Mouse (Mus musculus) heart, adult 9 months (tissue): ENCODE measurements around the gene Cdh6.

Experiments used
- DNase-seq, 2 experiments: peaks; one replicate each; pipeline ENCODE4 v3.0.0; 2022; ENCODE audit warnings: low spot score in 2 of 2

The Cdh6 gene

DNA sequence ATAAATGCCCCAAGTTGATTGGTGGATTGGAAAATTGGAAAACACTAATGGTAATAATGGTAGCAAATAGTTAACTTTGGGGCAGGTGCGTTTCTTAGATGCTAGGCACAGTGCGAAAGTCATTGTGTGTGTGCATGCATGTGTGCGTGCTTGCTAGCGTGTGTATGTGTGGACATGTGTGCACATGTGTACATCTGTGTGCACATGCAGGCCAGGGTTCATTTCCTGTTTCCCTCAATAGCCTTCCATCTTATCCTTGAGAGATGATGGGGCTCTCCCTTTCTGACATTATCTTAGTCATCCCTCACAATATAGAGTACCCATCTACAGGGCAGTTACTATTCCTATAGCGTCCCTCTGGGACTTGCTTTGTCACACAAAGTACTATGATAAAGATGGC lies 17.7 kb downstream of the Cdh6 start:
- no peak for DNase-seq

DNA sequence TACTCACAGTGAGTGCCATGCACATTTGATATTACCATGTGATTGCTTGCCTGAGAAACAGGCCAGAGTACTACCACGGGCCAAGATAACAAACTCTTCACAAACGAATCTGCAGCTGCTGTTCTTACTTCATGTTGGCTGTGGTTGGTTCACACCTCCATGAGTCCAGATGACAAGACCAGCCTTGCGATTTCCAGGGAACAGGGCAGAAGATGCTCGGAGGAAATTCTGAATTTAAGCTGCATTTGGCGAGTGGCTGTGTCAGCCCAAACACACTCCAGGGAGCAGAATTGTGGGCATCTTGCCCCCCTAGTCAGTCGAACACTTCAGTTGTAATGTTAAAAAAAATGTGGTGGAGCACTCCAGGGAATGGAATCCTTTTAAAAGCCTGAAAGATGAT lies 18.1 kb downstream of the Cdh6 start:
- DNase-seq: no peak

DNA sequence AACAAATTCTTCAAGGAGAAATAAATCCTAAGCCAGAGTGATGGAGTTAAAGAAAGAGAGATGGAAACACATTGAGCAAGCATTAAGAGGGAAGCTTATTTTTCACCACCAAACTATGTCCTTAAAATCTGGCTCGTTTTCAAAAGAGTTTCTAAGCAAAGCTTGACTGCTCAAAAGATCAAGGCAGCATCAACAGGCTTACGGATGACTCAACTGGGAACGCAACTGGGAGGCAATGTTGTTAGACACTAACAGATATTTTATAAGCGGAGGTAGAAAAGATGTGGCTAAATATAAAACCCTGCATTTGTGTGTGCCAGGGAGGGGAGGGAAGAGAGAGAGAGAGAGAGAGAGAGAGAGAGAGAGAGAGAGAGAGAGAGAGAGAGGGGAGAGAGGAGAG lies 31.5 kb downstream of the Cdh6 start:
- no peak for DNase-seq

DNA sequence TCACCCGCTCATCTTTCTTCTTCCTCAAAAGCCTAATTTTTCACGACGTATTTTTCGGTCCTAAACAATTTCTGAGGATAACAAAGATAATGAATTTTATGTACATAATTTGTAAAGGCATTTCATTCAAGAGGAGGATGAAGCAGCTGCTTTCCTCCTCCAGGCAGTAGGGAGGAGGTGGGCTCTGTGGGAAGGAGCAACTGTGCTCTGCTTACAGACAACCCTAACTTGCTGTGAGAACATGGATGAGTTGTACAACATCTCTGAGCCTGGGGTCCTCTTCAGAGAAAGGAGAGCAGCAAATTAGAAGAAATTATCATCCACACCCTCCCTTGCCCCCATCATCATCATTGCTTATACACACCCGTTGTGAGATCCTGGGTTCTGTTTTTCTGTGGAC lies 33.8 kb downstream of the Cdh6 start:
- no peak for DNase-seq

DNA sequence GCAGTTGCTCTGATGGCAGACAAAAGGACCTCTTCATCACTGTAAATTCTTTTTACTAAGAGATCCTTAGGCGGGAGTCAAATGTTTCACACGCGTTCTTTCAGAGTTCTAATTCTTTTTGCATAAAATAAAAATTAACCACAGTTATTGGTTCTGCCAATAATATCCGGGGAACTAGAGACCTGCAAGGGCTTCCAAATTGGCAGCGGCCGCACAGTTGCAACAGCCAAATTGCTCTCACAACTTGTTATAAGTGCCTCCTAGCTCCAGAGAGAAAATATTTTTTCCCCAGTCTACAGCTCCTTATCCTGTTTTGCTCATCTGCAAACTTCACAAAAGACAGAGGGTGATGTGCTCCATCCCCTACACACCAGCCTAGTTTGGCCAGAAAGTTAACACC lies 36.3 kb downstream of the Cdh6 start:
- DNase-seq: no peak

DNA sequence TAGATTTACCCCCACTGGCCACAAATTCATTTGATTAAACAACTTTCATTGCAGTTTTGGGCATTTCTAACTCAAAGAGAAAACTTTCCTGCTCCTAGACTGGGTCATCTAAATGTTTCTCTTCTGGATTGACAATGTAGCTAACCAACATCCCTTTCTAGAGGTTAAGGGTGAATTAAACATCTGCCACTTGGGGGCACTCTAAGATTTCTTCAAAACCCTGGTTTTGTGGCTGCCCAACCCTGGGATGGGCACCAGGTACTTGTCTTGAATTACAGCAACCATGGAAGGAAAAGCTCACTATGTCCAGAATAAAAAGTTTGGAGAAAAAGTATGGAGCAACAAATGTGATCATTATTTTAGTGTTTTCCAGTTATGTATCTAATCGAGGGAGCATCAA lies 39.4 kb downstream of the Cdh6 start:
- DNase-seq: no peak

DNA sequence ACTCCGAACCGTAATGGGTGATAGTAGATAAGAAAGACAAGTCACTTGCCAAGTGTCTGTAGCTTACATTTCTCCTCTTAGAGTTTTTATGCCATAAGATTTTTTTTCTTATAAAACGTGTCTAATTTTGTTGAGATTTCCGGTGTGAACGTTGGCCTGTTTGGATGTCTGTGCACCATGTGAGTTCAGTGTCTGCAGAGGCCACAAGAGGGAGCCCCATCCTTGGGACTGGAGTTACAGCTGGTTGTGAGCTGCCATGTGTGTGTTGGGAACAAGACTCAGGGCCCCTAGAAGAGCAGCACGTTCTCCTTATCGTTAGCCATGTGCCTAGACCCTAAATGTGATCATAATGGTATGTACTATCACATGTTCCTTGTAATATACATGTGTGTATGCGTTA lies 40.1 kb downstream of the Cdh6 start:
- DNase-seq: no peak

DNA sequence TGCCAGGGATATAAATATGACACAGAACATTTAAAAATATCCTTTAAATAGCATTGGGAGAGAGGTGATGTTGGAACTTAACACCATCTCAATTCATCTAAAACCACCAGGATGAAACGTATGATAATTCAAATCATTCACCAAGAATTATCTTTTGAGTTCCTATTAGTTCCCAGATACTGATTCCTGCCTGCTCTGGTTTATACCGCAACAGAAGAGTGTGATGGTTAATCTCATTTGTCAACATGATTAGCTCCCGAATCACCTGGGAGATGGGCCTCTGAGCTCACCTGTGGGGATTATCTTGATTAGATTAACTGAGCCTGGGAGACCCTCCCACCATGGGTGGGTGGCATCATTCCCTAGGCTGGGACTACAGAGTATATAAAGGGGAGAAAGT lies 41.0 kb downstream of the Cdh6 start:
- DNase-seq: no peak

DNA sequence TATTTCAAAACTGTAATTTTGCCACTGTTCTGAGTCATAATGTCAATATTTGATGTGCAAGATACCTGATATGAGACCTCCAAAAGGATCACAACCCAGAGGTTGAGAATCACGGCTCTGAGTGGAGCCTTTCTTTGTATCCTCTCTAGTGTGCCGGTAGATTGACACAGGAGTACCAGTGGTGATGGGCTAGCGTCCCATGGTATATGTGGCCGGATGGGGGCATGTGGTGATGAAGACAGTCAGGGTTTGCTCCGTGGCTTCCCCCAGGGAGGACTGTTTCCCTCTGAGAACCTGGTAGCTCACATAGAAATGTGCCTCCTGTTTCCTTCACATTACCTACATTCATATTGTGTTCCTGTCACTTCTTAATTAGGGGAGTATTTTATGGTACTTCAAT lies 43.2 kb downstream of the Cdh6 start:
- DNase-seq: no peak

DNA sequence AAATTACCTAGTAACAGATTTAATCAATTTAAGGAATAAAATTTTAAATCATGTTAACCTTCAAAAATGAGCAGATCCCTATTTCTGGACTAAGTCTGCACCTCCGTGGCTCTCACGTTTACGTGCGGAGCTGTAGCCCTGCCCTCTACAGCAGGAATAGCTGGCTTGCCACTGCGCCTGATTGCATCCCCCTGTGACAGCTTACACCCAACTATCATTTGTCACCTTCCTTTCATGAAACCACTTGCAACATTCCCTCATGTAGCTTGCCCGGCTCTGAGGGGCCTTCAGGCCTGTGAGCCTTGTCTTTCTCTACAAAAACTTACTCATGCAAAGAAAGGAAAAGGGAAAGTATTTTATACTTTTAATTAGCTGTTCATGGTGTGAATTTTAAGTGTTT lies 73.1 kb downstream of the Cdh6 start:
- no peak for DNase-seq

DNA sequence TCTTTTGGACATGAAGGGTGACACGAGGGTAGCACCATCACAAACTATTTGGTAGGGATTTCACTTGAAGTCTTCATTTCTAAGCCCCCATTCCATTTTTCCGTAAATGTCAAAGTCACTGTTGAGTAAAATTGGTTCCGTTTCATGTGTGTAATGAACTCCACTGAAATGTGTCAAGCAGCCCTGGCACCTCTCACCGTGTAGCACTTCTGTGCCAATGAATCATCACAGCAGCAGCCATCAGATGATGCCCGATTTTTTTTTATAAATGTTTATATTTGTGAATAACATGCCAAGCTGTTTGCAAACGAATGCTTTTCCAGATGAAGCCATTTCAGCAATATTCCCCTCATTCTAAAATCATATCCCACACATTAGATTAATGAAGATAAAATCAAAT lies 75.6 kb downstream of the Cdh6 start:
- DNase-seq: no peak

DNA sequence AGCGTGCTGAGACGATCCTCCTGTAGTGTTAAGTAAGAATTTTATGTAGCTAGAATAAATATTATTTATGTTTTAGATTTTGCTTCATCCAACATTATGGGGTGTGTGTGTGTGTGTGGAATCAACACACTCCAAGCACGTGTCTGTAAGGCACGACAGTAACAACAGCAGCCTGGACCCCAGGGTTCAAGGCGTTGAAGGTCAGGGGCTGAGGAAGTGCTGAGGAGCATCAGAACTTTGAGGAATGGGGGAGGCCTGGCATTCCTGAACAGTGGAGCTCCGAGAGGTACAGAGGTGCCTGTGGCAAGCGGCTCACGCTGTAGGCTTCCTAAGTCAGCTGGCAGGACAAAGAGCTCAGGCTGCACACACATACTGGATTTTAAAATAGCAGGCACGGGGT lies 78.1 kb downstream of the Cdh6 start:
- DNase-seq: no peak

DNA sequence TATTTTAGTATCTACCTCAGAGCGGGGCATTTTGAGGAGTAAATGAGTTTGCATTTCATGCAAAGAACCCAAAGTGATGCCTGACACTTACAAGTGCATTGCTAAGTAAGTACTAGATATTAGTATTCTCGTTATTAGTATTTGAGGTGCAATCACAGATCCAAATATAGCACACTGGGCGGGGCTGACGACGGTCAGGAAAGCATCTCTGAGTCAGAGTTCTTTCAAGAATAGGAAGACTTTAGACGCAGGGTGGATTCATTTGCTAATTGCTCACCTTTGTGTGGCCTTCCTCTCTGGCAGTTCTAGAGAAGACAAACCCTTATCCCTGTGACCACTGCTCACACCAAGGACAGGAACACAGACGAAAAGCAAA lies 78.6 kb downstream of the Cdh6 start:
- DNase-seq: no peak

DNA sequence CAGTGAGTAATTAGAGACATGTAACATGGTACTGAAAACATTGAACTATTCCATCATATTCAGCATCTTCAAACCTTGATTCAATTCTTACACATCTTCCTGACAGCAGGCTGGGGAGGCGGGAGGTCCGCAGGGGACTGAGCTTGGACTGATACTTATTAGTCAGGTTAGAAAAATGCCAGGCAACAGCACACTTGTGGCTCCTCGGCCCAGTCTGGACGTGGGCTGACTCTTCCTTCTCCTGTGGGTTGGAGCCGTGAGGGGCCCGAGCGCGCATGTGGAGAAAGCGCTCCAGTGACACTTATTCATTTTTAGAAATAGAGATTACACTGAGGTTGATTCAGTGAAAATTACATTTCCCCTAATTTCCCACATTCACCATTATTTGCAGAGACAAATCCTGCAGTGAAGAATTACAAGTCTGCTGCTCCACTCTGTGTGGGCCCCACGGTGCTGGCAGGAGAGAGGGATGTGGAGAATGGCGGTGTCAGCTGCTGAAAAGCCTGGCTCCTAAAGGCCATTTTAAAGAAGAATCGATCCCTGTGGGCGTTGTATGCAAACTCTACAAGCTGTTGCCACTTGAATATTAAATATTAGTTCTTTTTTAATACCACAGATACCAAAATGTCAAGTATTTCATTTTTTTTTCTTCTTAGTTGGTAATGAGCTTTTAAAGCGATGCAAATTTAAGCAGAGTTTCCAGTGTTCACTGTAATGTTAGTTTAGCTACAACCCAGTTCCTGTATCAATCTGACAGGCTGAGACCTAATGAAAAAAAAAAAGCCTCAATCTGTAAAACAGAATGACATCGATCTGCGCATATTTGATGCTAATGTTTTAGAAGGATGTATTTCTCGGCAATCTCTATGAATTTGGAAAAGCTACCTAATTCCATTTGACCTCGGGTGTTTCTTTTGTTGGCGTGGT lies 79.3 kb downstream of the Cdh6 start:
- no peak for DNase-seq

DNA sequence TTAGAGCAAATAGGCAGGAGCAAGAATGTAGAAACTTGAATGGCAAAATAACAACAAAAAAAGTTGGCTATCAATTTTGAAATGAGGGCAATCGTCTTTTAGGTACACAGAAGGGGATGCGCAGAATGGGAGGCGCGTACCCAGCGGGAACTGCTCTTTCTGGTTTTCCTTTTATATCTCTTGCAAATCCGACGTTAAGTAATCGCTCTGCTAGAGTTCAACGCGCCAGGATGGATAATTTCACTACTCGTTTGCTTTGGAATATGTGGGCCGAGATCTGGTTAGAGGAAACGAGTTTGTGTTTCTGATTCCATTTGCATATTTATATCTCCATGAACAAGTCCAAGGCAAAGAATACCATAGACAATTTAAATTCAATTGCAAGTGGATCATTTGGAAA lies 81.4 kb downstream of the Cdh6 start:
- DNase-seq: no peak

DNA sequence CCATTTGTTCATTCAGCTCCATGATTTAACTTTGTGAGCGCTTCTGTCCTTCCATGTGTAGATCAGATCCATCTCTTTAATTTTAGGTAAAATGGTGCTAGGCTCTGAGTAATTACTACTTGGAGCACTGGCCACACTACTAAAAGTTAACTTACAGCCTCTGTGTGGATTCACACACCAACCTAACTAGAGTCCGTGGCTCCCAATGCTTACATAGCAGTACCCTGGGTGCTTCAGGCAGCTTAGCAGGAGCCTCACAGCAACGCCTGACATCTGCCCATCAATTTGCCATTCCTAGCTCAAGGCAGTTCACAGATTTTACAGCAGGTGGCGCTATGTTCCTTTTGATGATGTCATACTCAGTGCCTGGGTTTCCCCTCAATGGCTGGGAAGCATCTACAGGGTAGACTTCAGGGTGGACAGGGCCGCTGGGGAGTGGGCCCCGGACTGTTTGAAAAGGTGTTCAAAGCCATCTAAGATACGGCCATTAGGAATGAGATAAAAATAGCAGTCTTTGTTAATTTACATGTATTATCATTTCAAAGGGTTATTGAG lies 84.9 kb downstream of the Cdh6 start:
- DNase-seq: no peak

DNA sequence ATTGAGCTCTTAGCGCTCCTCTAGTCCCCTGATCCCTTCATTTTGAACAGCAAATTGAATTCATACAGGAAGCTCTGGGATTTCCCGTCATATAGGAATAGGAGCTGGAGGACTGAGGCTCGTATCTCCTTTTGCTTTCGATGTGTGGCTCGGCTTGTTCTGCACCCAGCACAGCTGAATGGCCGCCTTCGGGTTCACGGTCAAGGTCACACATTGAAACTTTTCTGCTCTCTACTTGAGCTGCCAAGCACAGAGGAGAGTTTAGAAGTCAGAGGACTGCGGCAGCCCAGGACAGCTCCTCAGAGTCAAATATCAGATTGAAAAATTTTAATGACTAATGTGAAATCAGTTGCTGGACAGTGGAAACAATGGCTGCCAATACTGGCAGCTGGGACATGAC lies 88.7 kb downstream of the Cdh6 start:
- DNase-seq: no peak

DNA sequence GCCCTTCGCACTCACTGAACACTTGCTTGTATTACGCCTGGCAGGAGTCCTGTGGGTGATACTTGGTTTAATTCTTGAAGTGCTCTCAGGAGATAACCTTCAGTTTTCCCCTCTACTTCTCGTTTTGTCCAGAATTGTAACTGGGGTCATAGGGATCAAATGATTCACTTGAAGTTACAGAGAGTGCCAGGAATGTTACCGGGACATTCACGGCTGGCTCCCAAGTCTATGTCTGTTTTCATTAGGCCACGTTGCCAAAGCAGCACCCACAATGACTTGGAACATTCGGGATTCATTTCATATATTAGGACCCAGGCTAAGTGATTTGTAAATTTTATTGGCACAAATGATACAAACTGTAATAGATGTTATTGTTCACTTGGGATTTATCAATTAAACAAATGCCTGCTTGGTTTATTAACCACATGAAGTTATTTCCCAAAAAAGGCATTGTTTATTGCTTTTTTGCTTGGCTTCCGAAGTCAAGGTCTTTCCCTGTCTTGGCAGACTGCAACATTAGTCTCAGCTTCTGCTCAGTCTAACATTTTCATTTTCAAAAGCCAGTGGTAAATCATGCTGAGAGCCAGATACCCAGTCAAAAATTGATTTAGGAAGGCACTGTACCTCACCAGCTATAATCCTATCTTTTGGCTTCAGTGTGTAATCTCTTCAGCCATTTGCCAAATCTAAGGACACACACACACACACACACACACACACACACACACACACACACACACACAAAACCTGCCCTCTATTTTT lies 96.4 kb downstream of the Cdh6 start:
- no peak for DNase-seq

DNA sequence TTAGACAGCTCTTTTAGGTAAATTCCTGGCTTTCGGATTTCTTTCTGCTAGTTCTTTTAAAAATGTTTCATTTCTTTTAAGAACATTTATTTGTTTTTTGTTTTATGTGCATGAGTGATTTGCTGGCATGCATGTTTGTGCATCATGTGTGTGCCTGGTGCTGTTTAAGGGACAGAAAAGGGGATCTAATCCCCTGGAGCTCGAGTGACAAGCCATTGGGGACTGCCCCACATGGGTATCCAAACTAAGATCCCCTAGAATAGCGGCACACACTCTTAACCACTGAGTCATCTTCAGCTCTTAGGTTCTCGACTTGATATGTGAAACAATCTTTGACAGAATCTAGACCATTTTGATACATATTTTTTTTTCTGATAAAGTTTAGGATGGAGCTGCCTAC lies 99.4 kb downstream of the Cdh6 start:
- DNase-seq: no peak

DNA sequence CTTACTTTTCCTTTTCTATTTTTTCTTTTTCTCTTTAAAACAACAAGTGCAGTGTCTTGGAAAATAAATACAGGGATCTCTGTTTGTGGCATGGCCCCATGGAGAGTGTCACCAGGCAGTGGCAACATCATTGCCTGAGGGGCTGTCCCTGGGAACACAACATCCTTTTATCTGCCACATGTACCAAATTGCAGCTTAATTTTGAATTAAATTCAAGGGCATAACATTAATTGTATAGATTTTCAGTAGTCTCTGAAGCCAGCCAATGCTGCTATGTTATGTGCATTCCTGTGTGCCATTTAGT lies 105.3 kb downstream of the Cdh6 start:
- DNase-seq: no peak

DNA sequence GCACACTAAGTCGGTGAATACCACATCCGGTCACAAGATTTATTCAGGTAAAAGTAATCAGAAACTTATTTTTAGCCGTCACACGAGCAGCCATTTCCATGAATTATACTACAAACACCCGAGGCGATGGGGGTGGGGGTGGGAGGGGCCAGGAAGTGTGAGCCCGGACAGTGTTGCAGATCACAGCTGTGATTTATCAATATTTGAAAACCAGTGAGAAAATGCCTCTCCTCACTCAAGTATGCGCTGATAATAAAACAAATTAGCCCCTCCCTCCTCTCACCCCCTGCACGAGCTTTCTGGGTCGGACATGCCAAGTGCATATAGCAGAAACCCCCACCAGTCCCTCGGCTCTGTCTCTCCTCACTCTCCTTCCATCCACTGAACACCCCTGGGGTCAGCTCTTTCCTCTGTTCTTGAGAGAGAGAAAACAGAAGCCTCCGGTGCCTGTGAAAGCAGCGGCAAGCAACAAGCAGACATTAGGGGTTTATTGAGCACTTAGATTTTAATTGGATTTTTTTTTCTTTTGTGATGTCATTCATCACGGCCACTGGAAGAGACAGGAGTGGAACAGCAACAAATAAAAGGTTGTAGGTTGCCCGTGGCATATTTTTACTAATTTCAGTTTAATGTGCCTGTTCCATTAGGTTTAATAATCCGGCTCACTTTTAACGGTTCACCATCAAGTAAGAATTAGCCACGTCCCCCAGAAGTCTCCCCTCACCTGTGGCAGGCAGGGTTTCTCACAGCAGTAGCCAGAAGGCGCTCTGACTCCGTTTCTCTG lies 105.9 kb downstream of the Cdh6 start:
- DNase-seq: no peak

DNA sequence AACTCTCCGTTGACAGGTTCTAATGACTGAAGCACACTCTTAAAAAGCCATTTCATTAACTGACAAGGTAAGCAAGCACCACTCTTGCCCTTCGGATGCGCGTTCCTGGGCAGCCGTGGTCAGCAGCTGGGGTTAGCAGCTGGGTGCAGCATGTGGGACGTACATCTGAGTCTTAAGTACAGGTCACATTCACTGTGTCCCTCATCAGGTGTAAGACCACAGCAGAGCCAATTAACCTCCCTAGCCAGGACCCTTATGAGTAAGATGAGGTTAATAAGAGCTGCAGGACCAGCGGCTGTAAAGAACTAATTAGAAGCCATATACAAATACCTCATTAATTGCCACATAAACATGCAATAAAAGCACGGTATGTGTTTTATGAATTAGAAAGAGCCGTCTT lies 106.7 kb downstream of the Cdh6 start:
- DNase-seq: no peak
